Mouse (Mus musculus): ENCODE data around the gene Cyp2d9. TPM values are rescaled to one million over a fixed set of nuclear protein-coding genes. Genes with fewer than 3 reads are reported as not detected.

The Cyp2d9 gene
- total and polyA plus RNA-seq, 3 experiments = not detected

- Histone ChIP-seq H3K9me3 (replicated peaks; ENCODE audit: insufficient read depth, low read length) (no peaks in the 10 kb centered on the region), H3K27ac (ENCODE audit: control insufficient read depth, low read depth, low read length) (no peak overlapping the region), H3K36me3 (ENCODE audit: control insufficient read depth in 1 of 2, insufficient read depth in 2 of 2, low read length in 2 of 2) (no peaks in the 10 kb centered on the region), H3K4me3 (ENCODE audit: control insufficient read depth in 1 of 2, insufficient read depth in 1 of 2, low read depth in 2 of 2, low read length in 2 of 2) (no peak overlapping the region), H3K27me3 (ENCODE audit: control insufficient read depth in 1 of 2, insufficient read depth in 2 of 2, low read length in 2 of 2) (peaks cover 0 to 3% of the 10 kb centered on the region in 2 experiments; a peak in 1 of 4 replicates), H3K79me2 (ENCODE audit: control insufficient read depth, insufficient read depth, low read length, poor library complexity) (no peaks in the 10 kb centered on the region), H3K9ac (ENCODE audit: control insufficient read depth, low read depth, low read length, poor library complexity, severe bottlenecking) (no peak overlapping the region), H3K4me1 (ENCODE audit: control insufficient read depth in 1 of 2, insufficient read depth in 2 of 2, low read length in 2 of 2) (no peaks in the 10 kb centered on the region)
- TF ChIP-seq NRF1 (IDR thresholded peaks at IDR 0.05; ENCODE audit: insufficient read depth, low read depth, low read length, poor library complexity, severe bottlenecking) = no peak
- TF ChIP-seq KAT2A (conservative IDR thresholded peaks at IDR 0.05; ENCODE audit: low read depth, low read length) = no peak
- no peak for TF ChIP-seq E2F4 (IDR thresholded peaks at IDR 0.05; ENCODE audit: borderline replicate concordance, low read depth, low read length)
- no peak for TF ChIP-seq ZC3H11A (IDR thresholded peaks at IDR 0.05; ENCODE audit: low read depth, low read length)
- TF ChIP-seq RAD21 (IDR thresholded peaks at IDR 0.05; ENCODE audit: low read depth, low read length) = no peak
- no peak for TF ChIP-seq CHD2 (IDR thresholded peaks at IDR 0.05; ENCODE audit: low read length)
- TF ChIP-seq HCFC1 (IDR thresholded peaks at IDR 0.05; ENCODE audit: low read depth, low read length) = no peak
- DNase-seq (ENCODE audit: low read depth, low spot score) = no peak
Measured at GRCm38 (mm10) chr15:82433621-82434020, 384 bp downstream of the Cyp2d9 start.

- peaks cover 0 to 3% of the 10 kb centered on the region in 2 experiments; a peak in 1 of 4 replicates for H3K27me3 ChIP-seq (ENCODE audit: control insufficient read depth in 1 of 2, insufficient read depth in 2 of 2, low read length in 2 of 2)
- H3K4me3 ChIP-seq (ENCODE audit: control insufficient read depth in 1 of 2, insufficient read depth in 1 of 2, low read depth in 2 of 2, low read length in 2 of 2) = no peak overlapping the region
- H3K79me2 ChIP-seq (ENCODE audit: control insufficient read depth, insufficient read depth, low read length, poor library complexity) = no peaks in the 10 kb centered on the region
- no peak for DNase-seq (ENCODE audit: low read depth, low spot score)
- no peaks in the 10 kb centered on the region for H3K36me3 ChIP-seq (ENCODE audit: control insufficient read depth in 1 of 2, insufficient read depth in 2 of 2, low read length in 2 of 2)
- H3K27ac ChIP-seq (ENCODE audit: control insufficient read depth, low read depth, low read length) = no peak overlapping the region
- no peak overlapping the region for H3K9ac ChIP-seq (ENCODE audit: control insufficient read depth, low read depth, low read length, poor library complexity, severe bottlenecking)
- TF ChIP-seq MYC (IDR thresholded peaks at IDR 0.05; ENCODE audit: low read depth, low read length) (no peak), UBTF (IDR thresholded peaks at IDR 0.05; ENCODE audit: borderline replicate concordance, insufficient read depth, low read depth, low read length) (no peak), SMC3 (IDR thresholded peaks at IDR 0.05; ENCODE audit: low read depth, low read length) (no peak), CHD1 (IDR thresholded peaks at IDR 0.05; ENCODE audit: low read depth, low read length) (no peak), RCOR1 (IDR thresholded peaks at IDR 0.05; ENCODE audit: low read depth, low read length) (no peak), POLR2A (IDR thresholded peaks at IDR 0.05; ENCODE audit: control insufficient read depth in 1 of 2, insufficient read depth in 1 of 2, low read depth in 1 of 2, low read length in 2 of 2, poor library complexity in 1 of 2) (no peak)
- no peaks in the 10 kb centered on the region for H3K4me1 ChIP-seq (ENCODE audit: control insufficient read depth in 1 of 2, insufficient read depth in 2 of 2, low read length in 2 of 2)
- no peaks in the 10 kb centered on the region for H3K9me3 ChIP-seq (replicated peaks; ENCODE audit: insufficient read depth, low read length)
Measured at GRCm38 (mm10) chr15:82434541-82434940, 1.3 kb downstream of the Cyp2d9 start.

GRCm38 (mm10) chr15:82435011-82435410 is 1.8 kb downstream of the Cyp2d9 start:
- peaks cover 0 to 3% of the 10 kb centered on the region in 2 experiments; a peak in 1 of 4 replicates for H3K27me3 ChIP-seq (ENCODE audit: control insufficient read depth in 1 of 2, insufficient read depth in 2 of 2, low read length in 2 of 2)
- H3K4me3 ChIP-seq (ENCODE audit: control insufficient read depth in 1 of 2, insufficient read depth in 1 of 2, low read depth in 2 of 2, low read length in 2 of 2) = no peak overlapping the region
- no peaks in the 10 kb centered on the region for H3K36me3 ChIP-seq (ENCODE audit: control insufficient read depth in 1 of 2, insufficient read depth in 2 of 2, low read length in 2 of 2)
- DNase-seq (ENCODE audit: low read depth, low spot score) = no peak
- no peaks in the 10 kb centered on the region for H3K4me1 ChIP-seq (ENCODE audit: control insufficient read depth in 1 of 2, insufficient read depth in 2 of 2, low read length in 2 of 2)
- H3K9ac ChIP-seq (ENCODE audit: control insufficient read depth, low read depth, low read length, poor library complexity, severe bottlenecking) = no peak overlapping the region
- H3K27ac ChIP-seq (ENCODE audit: control insufficient read depth, low read depth, low read length) = no peak overlapping the region
- no peak for TF ChIP-seq MAZ (IDR thresholded peaks at IDR 0.05; ENCODE audit: low read depth, low read length)
- TF ChIP-seq MYC (IDR thresholded peaks at IDR 0.05; ENCODE audit: low read depth, low read length) = no peak
- no peak for TF ChIP-seq MEF2A (IDR thresholded peaks at IDR 0.05; ENCODE audit: extremely low read depth, insufficient replicate concordance, low read depth, low read length, poor library complexity, severe bottlenecking)
- no peaks in the 10 kb centered on the region for H3K9me3 ChIP-seq (replicated peaks; ENCODE audit: insufficient read depth, low read length)
- no peaks in the 10 kb centered on the region for H3K79me2 ChIP-seq (ENCODE audit: control insufficient read depth, insufficient read depth, low read length, poor library complexity)
